Mouse (Mus musculus) bone marrow macrophage, adult 2 months (primary cell): ENCODE results near the gene Rnasel.

Source experiments
- CTCF ChIP-seq: IDR thresholded peaks from 2 replicates; pipeline ENCODE4 v1.5.1; 2012; ENCODE audit warnings: low read depth, mild to moderate bottlenecking, low read length, moderate library complexity
- POLR2A ChIP-seq: IDR thresholded peaks from 2 replicates; pipeline ENCODE4 v1.6.1; 2012; ENCODE audit warnings: mild to moderate bottlenecking, low read depth, low read length, borderline replicate concordance

DNA sequence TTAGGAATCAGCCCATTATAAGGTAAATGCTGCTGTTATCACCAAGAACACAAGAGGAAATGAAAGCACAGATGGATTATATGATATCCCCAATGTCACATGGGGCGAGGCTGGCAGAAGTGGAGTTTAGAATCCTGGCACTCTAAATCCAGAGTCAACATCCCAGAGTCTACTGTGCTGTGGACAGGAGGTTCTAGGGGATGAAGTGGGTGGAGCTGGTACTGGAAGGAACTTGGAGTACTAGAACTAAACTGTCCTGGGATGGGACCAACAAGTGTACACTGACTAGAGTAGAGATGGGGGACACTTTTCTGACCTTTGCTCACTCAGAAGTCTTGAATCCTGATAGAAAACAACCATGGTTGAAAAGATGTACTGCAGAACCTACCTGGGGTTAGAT lies 47.8 kb upstream of the Rnasel start:
- TF ChIP-seq CTCF (no peak), POLR2A (no peak)
